Mouse (Mus musculus) embryonic fibroblast, embryonic 13.5 days (primary cell): ENCODE measurements at regions not wholly inside any gene's neighbourhood (a gene's known extent, or its start where the extent isn't known, plus 50 kb on each side); places are given as distances from the start of the nearest gene placed in this dataset.

Experiments
- H3K27ac ChIP-seq: 2 replicates; pipeline ENCODE4 v1.5.1; 2012; ENCODE audit warnings: low read length, control low read depth, inconsistent platforms; ENCODE audit not compliant: insufficient read depth
- H3K4me1 ChIP-seq: 2 replicates; pipeline ENCODE4 v1.6.1; 2011; ENCODE audit warnings: low read length; ENCODE audit not compliant: control insufficient read depth, insufficient read depth
- H3K4me3 ChIP-seq: 2 replicates; pipeline ENCODE4 v1.5.1; 2011; ENCODE audit warnings: mild to moderate bottlenecking, control low read depth, low read length; ENCODE audit not compliant: insufficient read depth
- CTCF ChIP-seq: IDR thresholded peaks from 2 replicates; pipeline ENCODE4 v1.5.1; 2011; ENCODE audit warnings: mild to moderate bottlenecking, control low read depth, low read length, moderate library complexity, borderline replicate concordance; ENCODE audit not compliant: insufficient read depth
- POLR2A ChIP-seq: IDR thresholded peaks from 2 replicates; pipeline ENCODE4 v1.6.1; 2011; ENCODE audit warnings: low read depth, mild to moderate bottlenecking, control low read depth, low read length, moderate library complexity

GRCm38 (mm10) chr14:61708331-61708730 is 101.1 kb downstream of the Kcnrg start:
- no peaks in the 10 kb centered on the region; the same call in 1 of the 2 replicates for H3K4me1 ChIP-seq
- no peak for TF ChIP-seq CTCF
- TF ChIP-seq POLR2A, result no peak
- no peak overlapping the region for H3K27ac ChIP-seq
- no peak overlapping the region for H3K4me3 ChIP-seq

GRCm38 (mm10) chr14:61715746-61716145 is 108.5 kb downstream of the Kcnrg start:
- Histone ChIP-seq H3K4me1 (no peaks in the 10 kb centered on the region), H3K27ac (no peak overlapping the region), H3K4me3 (no peak overlapping the region)
- TF ChIP-seq POLR2A (no peak), CTCF (no peak)

- no peak overlapping the region for H3K4me3 ChIP-seq
- H3K4me1 ChIP-seq, result 0 out of 2 replicates have a peak, but pooled peaks cover 1% of the 10 kb centered on the region
- no peak overlapping the region for H3K27ac ChIP-seq
- TF ChIP-seq POLR2A, result no peak
Observed at GRCm38 (mm10) chr14:61718392-61719124, 111.3 kb downstream of the Kcnrg start.

DNA sequence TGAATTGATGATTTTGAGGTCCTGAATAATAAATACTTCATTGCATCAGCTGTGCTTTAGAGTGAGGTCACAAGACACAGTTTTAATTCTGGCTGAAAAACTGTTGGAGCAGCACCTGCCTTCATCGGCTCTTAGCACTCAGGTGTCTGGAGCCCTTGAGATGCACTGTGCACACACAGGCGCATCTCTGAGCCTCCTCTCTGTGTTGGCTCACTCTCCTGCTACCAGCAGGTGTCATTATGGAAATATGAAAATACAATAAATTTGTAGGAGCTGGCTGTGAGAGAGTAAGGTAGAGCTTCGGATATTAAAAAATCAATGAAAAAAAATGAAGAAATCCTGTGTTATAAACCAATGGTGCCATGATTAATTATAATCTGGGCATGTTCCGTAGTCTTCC is 114.0 kb downstream of the Kcnrg start:
- TF ChIP-seq CTCF, result no peak
- TF ChIP-seq POLR2A, result no peak
- Histone ChIP-seq H3K4me3 (no peak overlapping the region), H3K4me1 (0 out of 2 replicates have a peak, but pooled peaks cover 4% of the 10 kb centered on the region), H3K27ac (no peak overlapping the region)

- no peak overlapping the region for H3K4me3 ChIP-seq
- H3K4me1 ChIP-seq, result 0 out of 2 replicates have a peak, but pooled peaks cover 4% of the 10 kb centered on the region
- H3K27ac ChIP-seq, result no peak overlapping the region
- TF ChIP-seq POLR2A, result no peak
- no peak for TF ChIP-seq CTCF
Observed at GRCm38 (mm10) chr14:61724942-61725341, 117.7 kb downstream of the Kcnrg start.

DNA sequence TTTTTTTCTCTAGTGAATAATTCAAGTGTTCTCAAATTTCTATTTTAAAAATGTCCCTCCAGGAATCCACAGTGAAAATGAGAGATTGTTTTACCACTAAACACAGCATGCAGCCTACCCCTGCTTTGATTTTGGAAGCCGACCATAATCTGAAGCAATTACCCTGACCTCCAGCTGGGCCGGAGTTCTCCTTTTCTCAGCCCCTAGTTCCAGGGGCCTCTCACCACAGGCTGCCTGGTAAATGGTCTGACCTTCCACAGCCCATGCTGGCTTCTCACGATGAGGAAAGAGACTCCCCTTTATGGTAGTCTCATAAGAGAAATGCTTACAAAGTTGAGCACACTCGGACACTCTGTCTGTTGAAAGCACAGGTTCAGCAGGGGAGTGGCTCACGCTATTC is 121.3 kb downstream of the Kcnrg start:
- TF ChIP-seq POLR2A (no peak), CTCF (no peak)
- Histone ChIP-seq H3K4me1 (0 out of 2 replicates have a peak, but pooled peaks cover 3% of the 10 kb centered on the region), H3K4me3 (no peak overlapping the region), H3K27ac (no peak overlapping the region)

DNA sequence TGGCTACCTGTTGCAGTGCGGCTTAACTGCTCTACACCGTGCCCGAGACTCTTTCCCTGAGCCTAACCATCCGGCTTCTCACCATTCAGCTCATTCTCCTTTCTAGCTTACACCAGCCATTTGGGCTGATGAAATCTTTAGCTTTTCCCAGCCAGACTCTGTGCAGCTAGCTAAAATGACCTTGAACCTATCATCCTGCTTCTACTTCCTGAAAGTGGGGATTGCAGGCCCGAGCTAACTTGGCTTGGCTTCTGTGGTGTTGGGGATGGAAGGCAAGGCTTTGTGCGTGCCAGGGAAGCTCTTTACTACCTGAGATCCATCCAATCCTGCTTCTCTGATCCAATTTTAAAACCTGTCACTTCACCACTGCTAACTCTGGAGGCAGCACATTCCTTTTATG is 128.3 kb downstream of the Kcnrg start:
- TF ChIP-seq POLR2A, result no peak
- no peak for TF ChIP-seq CTCF
- no peak overlapping the region for H3K27ac ChIP-seq
- H3K4me1 ChIP-seq, result peaks cover 14% of the 10 kb centered on the region; the same call in 1 of the 2 replicates
- H3K4me3 ChIP-seq, result no peak overlapping the region

DNA sequence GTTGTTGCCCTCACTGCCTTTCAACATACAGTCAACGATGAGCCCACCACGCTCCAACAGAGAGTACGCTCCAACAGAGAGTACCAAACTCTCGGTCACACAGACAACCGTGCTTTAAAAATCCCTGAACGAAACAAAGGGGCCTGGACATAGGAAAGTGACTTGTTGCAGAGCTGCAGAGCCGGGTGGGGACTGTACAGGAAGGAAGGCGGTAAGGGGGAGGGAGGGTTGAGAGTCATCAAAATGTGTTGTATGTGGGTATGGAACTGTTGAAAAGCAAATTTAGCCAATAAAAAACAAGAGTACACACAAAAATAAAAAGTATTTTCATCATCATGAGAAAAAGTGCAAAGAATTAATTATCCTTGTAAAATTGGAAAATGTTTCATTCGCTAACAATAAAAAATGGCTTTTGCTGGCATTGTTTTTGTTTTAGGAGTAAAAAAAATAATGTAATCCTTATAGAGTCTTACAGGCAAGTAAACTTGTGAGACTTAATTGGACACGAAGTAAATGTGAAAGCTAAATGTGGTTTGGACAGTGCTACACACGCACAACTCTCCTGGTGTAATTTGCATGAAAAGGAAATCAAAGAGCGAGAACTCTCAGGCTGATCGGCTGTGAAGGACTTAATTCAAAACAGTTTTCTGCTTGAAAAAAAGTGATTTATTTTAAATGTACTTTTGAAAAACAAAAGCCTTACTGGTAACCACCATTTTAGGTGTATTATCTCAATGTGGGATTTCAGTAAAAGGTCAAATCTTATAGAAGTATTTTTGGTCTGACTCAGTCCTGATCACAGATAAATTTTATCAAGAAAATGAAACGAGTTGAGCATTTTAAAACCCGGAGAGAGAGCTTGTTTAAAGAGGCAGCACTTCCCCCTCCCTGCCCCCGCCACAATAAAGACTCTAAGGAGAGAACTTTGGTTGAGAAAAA is 129.4 kb downstream of the Kcnrg start:
- peaks cover 14% of the 10 kb centered on the region; the same call in 1 of the 2 replicates for H3K4me1 ChIP-seq
- H3K4me3 ChIP-seq, result no peak overlapping the region
- H3K27ac ChIP-seq, result peak overlapping the region; percentile 98
- TF ChIP-seq POLR2A (no peak), CTCF (no peak)

GRCm38 (mm10) chr14:61737504-61738040 is 130.3 kb downstream of the Kcnrg start:
- peaks cover 14% of the 10 kb centered on the region; the same call in 1 of the 2 replicates for H3K4me1 ChIP-seq
- no peak for TF ChIP-seq CTCF
- TF ChIP-seq POLR2A, result no peak
- H3K27ac ChIP-seq, result peak overlapping the region; percentile 98
- no peak overlapping the region for H3K4me3 ChIP-seq
